Mouse (Mus musculus): Measurements from ENCODE around the gene Tvp23b. TPM values are rescaled to one million over a fixed set of nuclear protein-coding genes. Genes with fewer than 3 reads are reported as not detected.

Tvp23b gene
- polyA plus RNA-seq, 1 experiment from 2014 or later = 55.0 TPM

- no peak overlapping the region for H3K4me3 ChIP-seq (replicated peaks; ENCODE audit: low read length)
- no peak overlapping the region for H3K27ac ChIP-seq (ENCODE audit: low read length)
- H3K4me1 ChIP-seq (replicated peaks; ENCODE audit: control insufficient read depth, insufficient read depth, low read length) = no peaks in the 10 kb centered on the region
- H3K36me3 ChIP-seq (ENCODE audit: control insufficient read depth, insufficient read depth) = no peaks in the 10 kb centered on the region
- ATAC-seq = no peak
- 83% methylated on average over 4 of the region's 4 CpGs for WGBS
- no peaks in the 10 kb centered on the region for H3K27me3 ChIP-seq (replicated peaks; ENCODE audit: control insufficient read depth, insufficient read depth, low read length)
- H3K9me3 ChIP-seq (ENCODE audit: control insufficient read depth, low read length) = peaks cover 3% of the 10 kb centered on the region; the same call in 1 of the 2 replicates
- no peak overlapping the region for H3K4me2 ChIP-seq (ENCODE audit: low read length)
- H3K9ac ChIP-seq (replicated peaks; ENCODE audit: low read depth, low read length) = no peak overlapping the region
Observed at GRCm38 (mm10) chr11:62930574-62930973, 51.3 kb downstream of the Tvp23b start.

- peaks cover 3% of the 10 kb centered on the region; the same call in 1 of the 2 replicates for H3K9me3 ChIP-seq (ENCODE audit: control insufficient read depth, low read length)
- 88% methylated on average over 5 of the region's 5 CpGs for WGBS
- ATAC-seq = no peak
- no peak overlapping the region for H3K4me3 ChIP-seq (replicated peaks; ENCODE audit: low read length)
- no peaks in the 10 kb centered on the region for H3K36me3 ChIP-seq (ENCODE audit: control insufficient read depth, insufficient read depth)
- no peak overlapping the region for H3K27ac ChIP-seq (ENCODE audit: low read length)
- H3K27me3 ChIP-seq (replicated peaks; ENCODE audit: control insufficient read depth, insufficient read depth, low read length) = no peaks in the 10 kb centered on the region
- H3K4me2 ChIP-seq (ENCODE audit: low read length) = no peak overlapping the region
- no peaks in the 10 kb centered on the region for H3K4me1 ChIP-seq (replicated peaks; ENCODE audit: control insufficient read depth, insufficient read depth, low read length)
- H3K9ac ChIP-seq (replicated peaks; ENCODE audit: low read depth, low read length) = no peak overlapping the region
Observed at GRCm38 (mm10) chr11:62931141-62931540, 51.9 kb downstream of the Tvp23b start.

- Histone ChIP-seq H3K27ac (ENCODE audit: low read length) (no peak overlapping the region), H3K27me3 (replicated peaks; ENCODE audit: control insufficient read depth, insufficient read depth, low read length) (no peaks in the 10 kb centered on the region), H3K4me3 (replicated peaks; ENCODE audit: low read length) (no peak overlapping the region), H3K36me3 (ENCODE audit: control insufficient read depth, insufficient read depth) (no peaks in the 10 kb centered on the region), H3K9me3 (ENCODE audit: control insufficient read depth, low read length) (no peaks in the 10 kb centered on the region), H3K4me1 (replicated peaks; ENCODE audit: control insufficient read depth, insufficient read depth, low read length) (no peaks in the 10 kb centered on the region), H3K9ac (replicated peaks; ENCODE audit: low read depth, low read length) (no peak overlapping the region), H3K4me2 (ENCODE audit: low read length) (no peak overlapping the region)
- ATAC-seq = no peak
- WGBS = 89% methylated on average over 9 of the region's 9 CpGs
Observed at GRCm38 (mm10) chr11:62933099-62933498, 53.8 kb downstream of the Tvp23b start.

DNA sequence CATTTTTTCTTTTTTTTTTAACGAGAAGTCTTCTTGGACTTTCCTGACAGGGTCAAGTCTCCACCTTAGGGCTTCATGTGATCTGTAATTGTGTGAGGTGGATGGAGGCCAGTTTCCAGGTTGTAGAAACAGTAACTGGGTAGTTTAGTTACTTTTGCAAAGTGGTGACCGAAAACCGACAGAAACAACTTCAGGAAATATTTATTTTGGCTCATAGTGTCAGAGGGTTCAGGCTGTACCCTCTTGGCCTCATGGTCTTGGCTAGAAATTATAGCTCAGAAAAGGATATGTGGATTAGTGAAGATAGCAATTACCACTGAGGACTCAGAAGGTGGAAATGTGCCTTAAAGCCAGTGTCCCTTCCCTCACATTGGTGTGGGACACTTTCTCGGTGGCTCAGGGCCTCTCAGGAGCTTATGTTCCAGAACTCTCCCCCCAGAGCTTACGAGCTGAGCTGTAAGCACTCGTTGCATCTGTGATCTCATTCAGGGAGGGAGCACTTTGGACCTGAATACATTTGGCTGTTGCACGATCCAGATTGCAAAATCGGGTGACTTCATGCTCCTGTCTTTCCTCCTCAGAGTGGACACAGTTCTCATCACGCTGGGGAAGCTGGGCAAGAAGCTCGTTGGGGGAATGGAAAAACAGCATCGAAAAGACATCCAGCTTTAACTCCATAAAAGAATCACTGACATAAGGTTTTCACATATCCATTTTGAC lies 55.7 kb downstream of the Tvp23b start:
- H3K9me3 ChIP-seq (ENCODE audit: control insufficient read depth, low read length) = no peaks in the 10 kb centered on the region
- H3K4me2 ChIP-seq (ENCODE audit: low read length) = no peak overlapping the region

GRCm38 (mm10) chr11:62937986-62938385 lies 58.7 kb downstream of the Tvp23b start:
- Histone ChIP-seq H3K27me3 (replicated peaks; ENCODE audit: control insufficient read depth, insufficient read depth, low read length) (no peaks in the 10 kb centered on the region), H3K27ac (ENCODE audit: low read length) (no peak overlapping the region), H3K4me3 (replicated peaks; ENCODE audit: low read length) (no peak overlapping the region), H3K4me1 (replicated peaks; ENCODE audit: control insufficient read depth, insufficient read depth, low read length) (no peaks in the 10 kb centered on the region), H3K9ac (replicated peaks; ENCODE audit: low read depth, low read length) (no peak overlapping the region), H3K4me2 (ENCODE audit: low read length) (no peak overlapping the region), H3K9me3 (ENCODE audit: control insufficient read depth, low read length) (no peaks in the 10 kb centered on the region), H3K36me3 (ENCODE audit: control insufficient read depth, insufficient read depth) (no peaks in the 10 kb centered on the region)
- no peak for ATAC-seq
- WGBS = 88% methylated on average over 6 of the region's 6 CpGs

More for the DNA sequence above, 55.7 kb downstream of the Tvp23b start:
- H3K9ac ChIP-seq (replicated peaks; ENCODE audit: low read depth, low read length) = no peak overlapping the region
- H3K27me3 ChIP-seq (replicated peaks; ENCODE audit: control insufficient read depth, insufficient read depth, low read length) = no peaks in the 10 kb centered on the region
- H3K27ac ChIP-seq (ENCODE audit: low read length) = no peak overlapping the region
- H3K36me3 ChIP-seq (ENCODE audit: control insufficient read depth, insufficient read depth) = no peaks in the 10 kb centered on the region
- 83% methylated on average over 11 of the region's 11 CpGs for WGBS
- H3K4me3 ChIP-seq (replicated peaks; ENCODE audit: low read length) = no peak overlapping the region
- ATAC-seq = no peak
- no peaks in the 10 kb centered on the region for H3K4me1 ChIP-seq (replicated peaks; ENCODE audit: control insufficient read depth, insufficient read depth, low read length)

- Histone ChIP-seq H3K4me3 (replicated peaks; ENCODE audit: low read length) (no peak overlapping the region), H3K27me3 (replicated peaks; ENCODE audit: control insufficient read depth, insufficient read depth, low read length) (no peaks in the 10 kb centered on the region), H3K9ac (replicated peaks; ENCODE audit: low read depth, low read length) (no peak overlapping the region), H3K36me3 (ENCODE audit: control insufficient read depth, insufficient read depth) (no peaks in the 10 kb centered on the region), H3K27ac (ENCODE audit: low read length) (no peak overlapping the region), H3K4me2 (ENCODE audit: low read length) (no peak overlapping the region), H3K9me3 (ENCODE audit: control insufficient read depth, low read length) (no peaks in the 10 kb centered on the region), H3K4me1 (replicated peaks; ENCODE audit: control insufficient read depth, insufficient read depth, low read length) (no peaks in the 10 kb centered on the region)
- 73% methylated on average over 5 of the region's 5 CpGs for WGBS
- no peak for ATAC-seq
Observed at GRCm38 (mm10) chr11:62938921-62939320, 59.7 kb downstream of the Tvp23b start.

- Histone ChIP-seq H3K4me1 (replicated peaks; ENCODE audit: control insufficient read depth, insufficient read depth, low read length) (no peaks in the 10 kb centered on the region), H3K9ac (replicated peaks; ENCODE audit: low read depth, low read length) (no peak overlapping the region), H3K27me3 (replicated peaks; ENCODE audit: control insufficient read depth, insufficient read depth, low read length) (no peaks in the 10 kb centered on the region), H3K4me2 (ENCODE audit: low read length) (no peak overlapping the region), H3K4me3 (replicated peaks; ENCODE audit: low read length) (no peak overlapping the region), H3K9me3 (ENCODE audit: control insufficient read depth, low read length) (no peaks in the 10 kb centered on the region), H3K36me3 (ENCODE audit: control insufficient read depth, insufficient read depth) (no peaks in the 10 kb centered on the region), H3K27ac (ENCODE audit: low read length) (no peak overlapping the region)
- 87% methylated on average over 3 of the region's 3 CpGs for WGBS
- no peak for ATAC-seq
Observed at GRCm38 (mm10) chr11:62940176-62940575, 60.9 kb downstream of the Tvp23b start.

DNA sequence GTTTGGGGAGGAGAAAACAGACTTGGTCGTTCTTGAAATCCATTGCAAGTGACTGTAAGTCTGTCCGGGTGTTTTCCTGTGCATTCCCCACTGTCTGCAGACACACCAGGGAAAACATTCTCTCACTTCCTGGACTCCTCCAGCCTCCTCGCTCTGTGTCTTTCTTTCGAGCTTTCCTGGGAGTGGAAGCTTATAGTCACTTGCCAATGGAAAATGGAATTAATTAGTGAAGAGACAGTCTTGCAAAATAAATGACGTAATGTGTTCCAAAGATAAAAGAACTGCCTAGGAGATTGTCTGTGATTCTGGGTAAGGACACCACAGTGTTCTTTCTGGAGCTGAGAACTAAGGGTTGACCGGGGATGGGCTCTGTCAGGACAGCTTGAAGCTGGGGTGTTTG lies 64.3 kb downstream of the Tvp23b start:
- no peak overlapping the region for H3K9ac ChIP-seq (replicated peaks; ENCODE audit: low read depth, low read length)
- WGBS = 67% methylated on average over 6 of the region's 6 CpGs
- no peaks in the 10 kb centered on the region for H3K36me3 ChIP-seq (ENCODE audit: control insufficient read depth, insufficient read depth)
- H3K4me3 ChIP-seq (replicated peaks; ENCODE audit: low read length) = no peak overlapping the region
- ATAC-seq = no peak
- no peaks in the 10 kb centered on the region for H3K27me3 ChIP-seq (replicated peaks; ENCODE audit: control insufficient read depth, insufficient read depth, low read length)
- H3K4me1 ChIP-seq (replicated peaks; ENCODE audit: control insufficient read depth, insufficient read depth, low read length) = no peaks in the 10 kb centered on the region
- H3K4me2 ChIP-seq (ENCODE audit: low read length) = no peak overlapping the region
- no peaks in the 10 kb centered on the region for H3K9me3 ChIP-seq (ENCODE audit: control insufficient read depth, low read length)
- H3K27ac ChIP-seq (ENCODE audit: low read length) = no peak overlapping the region

- ATAC-seq = no peak
- H3K36me3 ChIP-seq (ENCODE audit: control insufficient read depth, insufficient read depth) = no peaks in the 10 kb centered on the region
- no peak overlapping the region for H3K4me3 ChIP-seq (replicated peaks; ENCODE audit: low read length)
- WGBS = 62% methylated on average over 4 of the region's 4 CpGs
- no peaks in the 10 kb centered on the region for H3K9me3 ChIP-seq (ENCODE audit: control insufficient read depth, low read length)
- no peaks in the 10 kb centered on the region for H3K27me3 ChIP-seq (replicated peaks; ENCODE audit: control insufficient read depth, insufficient read depth, low read length)
- no peak overlapping the region for H3K9ac ChIP-seq (replicated peaks; ENCODE audit: low read depth, low read length)
- no peak overlapping the region for H3K4me2 ChIP-seq (ENCODE audit: low read length)
- H3K4me1 ChIP-seq (replicated peaks; ENCODE audit: control insufficient read depth, insufficient read depth, low read length) = no peaks in the 10 kb centered on the region
- H3K27ac ChIP-seq (ENCODE audit: low read length) = no peak overlapping the region
Observed at GRCm38 (mm10) chr11:62945514-62945913, 66.3 kb downstream of the Tvp23b start.

GRCm38 (mm10) chr11:62949548-62949947 lies 70.3 kb downstream of the Tvp23b start:
- Histone ChIP-seq H3K27ac (ENCODE audit: low read length) (no peak overlapping the region), H3K4me3 (replicated peaks; ENCODE audit: low read length) (no peak overlapping the region), H3K36me3 (ENCODE audit: control insufficient read depth, insufficient read depth) (no peaks in the 10 kb centered on the region), H3K9ac (replicated peaks; ENCODE audit: low read depth, low read length) (no peak overlapping the region), H3K4me2 (ENCODE audit: low read length) (no peak overlapping the region), H3K9me3 (ENCODE audit: control insufficient read depth, low read length) (no peaks in the 10 kb centered on the region), H3K27me3 (replicated peaks; ENCODE audit: control insufficient read depth, insufficient read depth, low read length) (no peaks in the 10 kb centered on the region), H3K4me1 (replicated peaks; ENCODE audit: control insufficient read depth, insufficient read depth, low read length) (no peaks in the 10 kb centered on the region)
- WGBS = 92% methylated on average over 1 of the region's 1 CpGs
- ATAC-seq = no peak

All from forebrain, embryonic 16.5 days (tissue).